Mouse (Mus musculus): ENCODE data around the gene Usp40.

DNA sequence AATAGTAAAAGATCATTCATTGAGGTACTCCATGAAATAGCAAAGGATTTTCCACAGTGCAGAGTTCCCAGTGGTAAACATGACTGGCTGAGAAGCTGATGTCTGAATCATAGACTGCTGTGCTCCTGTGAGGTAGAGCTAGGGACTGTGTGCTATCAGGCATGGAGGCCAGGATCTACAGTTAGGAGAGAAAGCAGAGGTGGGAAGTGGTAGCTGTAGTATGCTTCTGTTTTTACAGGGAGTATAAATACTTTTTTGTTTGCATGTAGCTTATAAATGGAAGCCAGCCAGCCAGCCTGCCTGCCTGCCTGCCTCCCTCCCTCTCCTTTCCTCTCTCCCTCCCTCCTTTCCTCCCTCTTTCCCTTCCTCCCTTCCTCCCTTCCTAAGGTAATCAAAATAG is 95.0 kb downstream of the Usp40 start:
- TF ChIP-seq GATA1 (IDR thresholded peaks at IDR 0.05; ENCODE audit: borderline replicate concordance, low read length) (no peak), FLI1 (IDR thresholded peaks at IDR 0.05; ENCODE audit: low read length) (no peak)

Measured in megakaryocyte, embryonic 14.5 days (primary cell).